Comparison of ENCODE assay signal across 25 mouse cellular contexts in the genomic region with DNA sequence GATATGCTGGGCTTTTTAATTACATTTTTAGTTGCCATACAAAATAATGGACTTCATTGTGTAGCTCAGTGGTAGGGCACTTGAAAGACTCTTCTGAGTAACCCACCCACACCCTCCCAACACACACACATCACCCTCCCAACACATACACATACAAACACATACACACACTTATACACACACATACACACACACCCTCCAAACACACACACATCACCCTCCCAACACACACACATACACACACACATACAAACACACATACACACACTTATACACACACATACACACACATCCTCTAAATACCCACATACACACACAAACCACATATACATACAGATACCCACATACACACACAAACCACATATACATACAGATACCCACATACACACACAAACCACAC. TPM values are rescaled to one million over a fixed set of nuclear protein-coding genes. Genes with fewer than 3 reads are reported as not detected.
DNase-seq lines count a peak whose midpoint lies in the region; ATAC-seq and TF ChIP-seq lines count a peak whose summit lies in the region.
"Had no signal": no experiment of that assay in that cellular context is flagged by ENCODE, and none has a peak within 500 bp of the region (broad histone marks: within the 10 kb centered on the region; RNA-seq: fewer than 3 reads in every experiment).

No protein-coding gene starts in this region.

- 0 out of 2 replicates have a peak, but pooled peaks have one; percentile 59 for ATAC-seq in embryonic facial prominence, embryonic 13.5 days (ENCODE audit: insufficient number of reproducible peaks, insufficient read depth, low FRiP score, low TSS enrichment, low read depth)
- 0 out of 2 replicates have a peak, but pooled peaks have one; percentile 54 for ATAC-seq in hindbrain, embryonic 15.5 days (ENCODE audit: low FRiP score, low read depth)
- ATAC-seq: activated CD4-positive, CD25-positive, alpha-beta regulatory T cell, adult 4 months; CD4-positive, CD25-positive, alpha-beta regulatory T cell, adult 4 months; forebrain, embryonic 13.5 days; forebrain, embryonic 15.5 days; forebrain, postnatal 0 days; Patski had no signal

- no peak overlapping the region for H3K9ac ChIP-seq in embryonic facial prominence, embryonic 13.5 days
- H3K9ac ChIP-seq in hindbrain, embryonic 15.5 days = no peak overlapping the region
- H3K9ac ChIP-seq: embryonic facial prominence, embryonic 12.5 days; embryonic facial prominence, embryonic 15.5 days; forebrain, embryonic 13.5 days; forebrain, embryonic 15.5 days; forebrain, postnatal 0 days had no signal

- no peak for DNase-seq in embryonic facial prominence, embryonic 10.5 days (ENCODE audit: low spot score)
- DNase-seq in hindbrain, embryonic 10.5 days (ENCODE audit: low spot score) = no peak
- DNase-seq: adrenal gland, adult 8-10 months; adrenal gland, postnatal 14 days; B cell, adult 2 months; cerebellum, adult 11 months; cerebellum, adult 18-20 months; cerebellum, adult 8-10 months; cerebellum, adult 9-11 months; cerebellum, postnatal 14 days; cerebellum, postnatal 36 days; embryo, embryonic 11 days; forebrain, postnatal 0 days had no signal

- TF ChIP-seq POLR2A in embryonic fibroblast, embryonic 13.5 days (IDR thresholded peaks at IDR 0.05; ENCODE audit: low read depth, low read length) = no peak

- H3K4me3 ChIP-seq in embryonic facial prominence, embryonic 13.5 days = no peak overlapping the region
- H3K4me3 ChIP-seq in embryonic facial prominence, embryonic 10.5 days = no peak overlapping the region
- no peak overlapping the region for H3K4me3 ChIP-seq in hindbrain, embryonic 15.5 days
- no peak overlapping the region for H3K4me3 ChIP-seq in hindbrain, embryonic 10.5 days
- H3K4me3 ChIP-seq in embryonic fibroblast, embryonic 13.5 days (ENCODE audit: insufficient read depth, low read length) = no peak overlapping the region
- H3K4me3 ChIP-seq: embryonic facial prominence, embryonic 12.5 days; embryonic facial prominence, embryonic 15.5 days; forebrain, embryonic 13.5 days; forebrain, embryonic 15.5 days had no signal

- H3K9me3 ChIP-seq in embryonic facial prominence, embryonic 13.5 days = no peaks in the 10 kb centered on the region
- no peaks in the 10 kb centered on the region for H3K9me3 ChIP-seq in embryonic facial prominence, embryonic 10.5 days
- no peaks in the 10 kb centered on the region for H3K9me3 ChIP-seq in hindbrain, embryonic 15.5 days
- H3K9me3 ChIP-seq in hindbrain, embryonic 10.5 days = no peaks in the 10 kb centered on the region
- H3K9me3 ChIP-seq: embryonic facial prominence, embryonic 12.5 days; embryonic facial prominence, embryonic 15.5 days; forebrain, embryonic 13.5 days; forebrain, embryonic 15.5 days; G1E had no signal

- H3K4me2 ChIP-seq in embryonic facial prominence, embryonic 13.5 days = no peak overlapping the region
- H3K4me2 ChIP-seq in hindbrain, embryonic 15.5 days = no peak overlapping the region
- H3K4me2 ChIP-seq: embryonic facial prominence, embryonic 12.5 days; embryonic facial prominence, embryonic 15.5 days; forebrain, embryonic 13.5 days; forebrain, embryonic 15.5 days had no signal

- 0 out of 2 replicates have a peak, but pooled peaks cover 4% of the 10 kb centered on the region for H3K4me1 ChIP-seq in embryonic facial prominence, embryonic 13.5 days
- peaks cover 15% of the 10 kb centered on the region for H3K4me1 ChIP-seq in embryonic facial prominence, embryonic 10.5 days
- H3K4me1 ChIP-seq in hindbrain, embryonic 15.5 days (replicated peaks) = no peaks in the 10 kb centered on the region
- H3K4me1 ChIP-seq in hindbrain, embryonic 10.5 days (replicated peaks) = peaks cover 20% of the 10 kb centered on the region
- no peaks in the 10 kb centered on the region for H3K4me1 ChIP-seq in embryonic fibroblast, embryonic 13.5 days (ENCODE audit: control insufficient read depth, insufficient read depth, low read length)
- H3K4me1 ChIP-seq: embryonic facial prominence, embryonic 12.5 days; forebrain, embryonic 13.5 days had no signal

- TF ChIP-seq CTCF in embryonic fibroblast, embryonic 13.5 days (IDR thresholded peaks at IDR 0.05; ENCODE audit: borderline replicate concordance, insufficient read depth, low read length) = 0 out of 2 replicates have a peak, but pooled peaks have one; percentile 3

- H3K36me3 ChIP-seq in embryonic facial prominence, embryonic 13.5 days = no peaks in the 10 kb centered on the region
- H3K36me3 ChIP-seq in embryonic facial prominence, embryonic 10.5 days (replicated peaks) = no peaks in the 10 kb centered on the region
- H3K36me3 ChIP-seq in hindbrain, embryonic 15.5 days = no peaks in the 10 kb centered on the region
- H3K36me3 ChIP-seq in hindbrain, embryonic 10.5 days = no peaks in the 10 kb centered on the region
- H3K36me3 ChIP-seq: embryonic facial prominence, embryonic 12.5 days; embryonic facial prominence, embryonic 15.5 days; forebrain, embryonic 15.5 days; G1E had no signal

- peaks cover 3% of the 10 kb centered on the region; the same call in 1 of the 2 replicates for H3K27me3 ChIP-seq in embryonic facial prominence, embryonic 13.5 days
- peaks cover 8% of the 10 kb centered on the region; the same call in 1 of the 2 replicates for H3K27me3 ChIP-seq in embryonic facial prominence, embryonic 10.5 days (replicated peaks; ENCODE audit: low read depth, poor library complexity, severe bottlenecking)
- H3K27me3 ChIP-seq in hindbrain, embryonic 15.5 days = no peaks in the 10 kb centered on the region
- H3K27me3 ChIP-seq in hindbrain, embryonic 10.5 days (ENCODE audit: insufficient read depth, poor library complexity, severe bottlenecking) = no peaks in the 10 kb centered on the region
- H3K27me3 ChIP-seq: embryonic facial prominence, embryonic 15.5 days; forebrain, embryonic 15.5 days; Patski had no signal

- no peak overlapping the region for H3K27ac ChIP-seq in embryonic facial prominence, embryonic 13.5 days
- H3K27ac ChIP-seq in embryonic facial prominence, embryonic 10.5 days (replicated peaks) = no peak overlapping the region
- no peak overlapping the region for H3K27ac ChIP-seq in hindbrain, embryonic 15.5 days (replicated peaks)
- H3K27ac ChIP-seq in hindbrain, embryonic 10.5 days = no peak overlapping the region
- no peak overlapping the region for H3K27ac ChIP-seq in embryonic fibroblast, embryonic 13.5 days (ENCODE audit: insufficient read depth, low read length)
- H3K27ac ChIP-seq: embryonic facial prominence, embryonic 12.5 days; embryonic facial prominence, embryonic 15.5 days; forebrain, embryonic 13.5 days; forebrain, embryonic 15.5 days had no signal

RNA-seq across cellular contexts. Expression of a gene that starts 2.1 kb away (rescaled TPM):
- 0.15 and 0.41 TPM in 2 replicates for polyA plus RNA-seq in embryonic facial prominence, embryonic 13.5 days (2015; fragmentation: Nextera tagmentation; extraction: Ambion mirVana)
- 0.38 and 0.47 TPM in 2 replicates for polyA plus RNA-seq in embryonic facial prominence, embryonic 10.5 days (2016; fragmentation: Nextera tagmentation; extraction: Ambion mirVana)
- polyA plus RNA-seq in hindbrain, embryonic 15.5 days (2015; fragmentation: Nextera tagmentation; extraction: Ambion mirVana) = 23.0 and 31.7 TPM in 2 replicates
- polyA plus RNA-seq in hindbrain, embryonic 10.5 days (2016; fragmentation: Nextera tagmentation; extraction: Ambion mirVana) = 1.4 and 13.1 TPM in 2 replicates
- polyA plus RNA-seq in embryonic fibroblast, embryonic 13.5 days (2011; ENCODE audit: insufficient read length, low read depth, missing spikeins) = not detected in 2 replicates
- polyA plus RNA-seq: activated CD4-positive, CD25-positive, alpha-beta regulatory T cell, adult 4 months; CD4-positive, CD25-positive, alpha-beta regulatory T cell, adult 4 months; G1E; Patski had no signal

RNA-seq across cellular contexts. Expression of a gene that starts 11.0 kb away (rescaled TPM):
- 128 and 138 TPM in 2 replicates for polyA plus RNA-seq in embryonic facial prominence, embryonic 13.5 days (2015; fragmentation: Nextera tagmentation; extraction: Ambion mirVana)
- 122 and 125 TPM in 2 replicates for polyA plus RNA-seq in embryonic facial prominence, embryonic 10.5 days (2016; fragmentation: Nextera tagmentation; extraction: Ambion mirVana)
- polyA plus RNA-seq in hindbrain, embryonic 15.5 days (2015; fragmentation: Nextera tagmentation; extraction: Ambion mirVana) = 59.3 and 71.4 TPM in 2 replicates
- 131 and 136 TPM in 2 replicates for polyA plus RNA-seq in hindbrain, embryonic 10.5 days (2016; fragmentation: Nextera tagmentation; extraction: Ambion mirVana)
- 33.6 and 50.5 TPM in 2 replicates for polyA plus RNA-seq in embryonic fibroblast, embryonic 13.5 days (2011; ENCODE audit: insufficient read length, low read depth, missing spikeins)

RNA-seq across cellular contexts. Expression of a gene that starts 31.2 kb away (rescaled TPM):
- not detected in 2 replicates for polyA plus RNA-seq in embryonic facial prominence, embryonic 13.5 days (2015; fragmentation: Nextera tagmentation; extraction: Ambion mirVana)
- polyA plus RNA-seq in embryonic facial prominence, embryonic 10.5 days (2016; fragmentation: Nextera tagmentation; extraction: Ambion mirVana) = not detected in 2 replicates
- 0.08 TPM in 1 of 2 replicates, not detected in the other for polyA plus RNA-seq in hindbrain, embryonic 15.5 days (2015; fragmentation: Nextera tagmentation; extraction: Ambion mirVana)
- not detected in 2 replicates for polyA plus RNA-seq in hindbrain, embryonic 10.5 days (2016; fragmentation: Nextera tagmentation; extraction: Ambion mirVana)
- not detected in 2 replicates for polyA plus RNA-seq in embryonic fibroblast, embryonic 13.5 days (2011; ENCODE audit: insufficient read length, low read depth, missing spikeins)
- polyA plus RNA-seq: activated CD4-positive, CD25-positive, alpha-beta regulatory T cell, adult 4 months; CD4-positive, CD25-positive, alpha-beta regulatory T cell, adult 4 months; embryonic facial prominence, embryonic 12.5 days; embryonic facial prominence, embryonic 15.5 days; forebrain, embryonic 11.5 days; forebrain, embryonic 13.5 days; forebrain, postnatal 0 days; G1E had no signal
